Mouse (Mus musculus) heart, adult 2 months (tissue): ENCODE data around the gene Utp6. TPM values are rescaled to one million over a fixed set of nuclear protein-coding genes. Genes with fewer than 3 reads are reported as not detected.
A peak's percentile ranks its signal among the peaks of the same experiment; 100 is the strongest.

Source experiments
- DNase-seq, 2 experiments: peaks; one replicate each; pipeline ENCODE4 v3.0.0; 2021
- H3K27ac ChIP-seq: fragments of 200-600 bp; 2 replicates; pipeline ENCODE4 v1.8.1; 2022
- H3K27me3 ChIP-seq: fragments of 200-500 bp; 2 replicates; pipeline ENCODE4 v1.6.1; 2012; ENCODE audit warnings: mild to moderate bottlenecking, low read length, inconsistent platforms, mixed read lengths; ENCODE audit not compliant: control insufficient read depth, insufficient read depth
- H3K36me3 ChIP-seq: fragments of 200-500 bp; 2 replicates; pipeline ENCODE4 v1.6.1; 2012; ENCODE audit warnings: low read length, inconsistent platforms; ENCODE audit not compliant: control insufficient read depth, insufficient read depth
- H3K4me1 ChIP-seq: fragments of 200-500 bp; 2 replicates; pipeline ENCODE4 v1.6.1; 2011; ENCODE audit warnings: low read length; ENCODE audit not compliant: control insufficient read depth, insufficient read depth
- H3K4me3 ChIP-seq: fragments of 200-600 bp; 2 replicates; pipeline ENCODE4 v1.8.1; 2022
- H3K79me2 ChIP-seq: fragments of 200-500 bp; replicated peaks from 2 replicates; pipeline ENCODE4 v1.6.1; 2012; ENCODE audit warnings: mild to moderate bottlenecking, inconsistent platforms, low read length, moderate library complexity, mixed read lengths; ENCODE audit not compliant: control insufficient read depth, insufficient read depth
- H3K9ac ChIP-seq: fragments of 200-500 bp; 2 replicates; pipeline ENCODE4 v1.6.1; 2012; ENCODE audit warnings: low read depth, mild to moderate bottlenecking, control low read depth, inconsistent platforms, low read length, mixed read lengths
- CTCF ChIP-seq: fragments of 200-600 bp; IDR thresholded peaks from 2 replicates; pipeline ENCODE4 v1.8.1; 2022; ENCODE audit warnings: antibody characterized with exemption, mild to moderate bottlenecking, moderate library complexity
- EP300 ChIP-seq: fragments of 200-500 bp; IDR thresholded peaks from 2 replicates; pipeline ENCODE4 v1.6.1; 2011; ENCODE audit warnings: low read depth, low read length, control low read depth; ENCODE audit not compliant: insufficient read depth
- POLR2A ChIP-seq: fragments of 200-500 bp; IDR thresholded peaks from 2 replicates; pipeline ENCODE4 v1.6.1; 2011; ENCODE audit warnings: mild to moderate bottlenecking, low read depth, low read length, control low read depth; ENCODE audit not compliant: insufficient read depth
- whole genome bisulfite sequencing: fragments of 180-500 bp; shearing (Covaris S2); methylation state at CpG from one replicate; pipeline ENCODE4 v1.1.7; 2018; 5-methylcytosine and 5-hydroxymethylcytosine counted together
- intact Hi-C: fragments of 180-260 bp; cut with DNase I; formaldehyde crosslinking; loops from one replicate; pipeline ENCODE4 v1.15.1; 2025
- polyA plus RNA-seq: library from polyadenylated mRNA; depleted of rRNA; stranded (reverse); fragments of >200 nt; gene quantifications from 2 replicates; pipeline ENCODE4 v1.2.3, GENCODE M21; 2012
- total RNA-seq, 2 experiments: library from RNA; stranded (reverse); gene quantifications; 2 replicates each; pipeline ENCODE4 v1.2.3; 2021

Gene Utp6
- total and polyA plus RNA-seq, 3 experiments: 5.9 to 26.6 (median 25.5) TPM

DNA sequence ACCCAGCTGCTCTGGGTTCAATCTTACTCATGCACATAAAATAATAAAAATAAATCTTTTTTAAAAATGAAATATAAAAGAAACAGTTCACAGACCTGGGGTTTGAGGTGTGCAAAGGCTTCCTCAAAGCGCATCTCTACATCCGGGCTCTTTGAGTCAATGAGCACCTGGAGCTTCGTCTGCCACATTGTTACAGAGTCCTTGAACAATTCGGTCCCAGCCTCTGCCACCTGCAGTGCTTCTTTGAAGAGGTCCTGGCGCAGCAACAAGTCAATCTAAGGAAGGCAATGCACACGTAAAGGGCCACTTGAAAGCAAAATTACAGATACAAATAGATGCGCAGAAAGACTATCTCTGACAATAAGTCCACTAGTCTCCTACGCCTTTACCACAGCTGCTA is 19.1 kb downstream of the Utp6 start:
- no peaks in the 10 kb centered on the region for H3K4me1 ChIP-seq
- no peaks in the 10 kb centered on the region for H3K27me3 ChIP-seq
- no peak overlapping the region for H3K4me3 ChIP-seq
- DNase-seq: no peak
- intact Hi-C loops: loop anchor here (10.0 kb wide), 1 partner anchor 498 kb away; no protein-coding TSS in a partner anchor
- 93% methylated on average over 8 of the region's 8 CpGs for WGBS
- H3K79me2 ChIP-seq: no peaks in the 10 kb centered on the region
- TF ChIP-seq EP300 (no peak), CTCF (no peak), POLR2A (no peak)
- no peak overlapping the region for H3K9ac ChIP-seq
- H3K27ac ChIP-seq: no peak overlapping the region
- H3K36me3 ChIP-seq: peaks cover 5% of the 10 kb centered on the region; the same call in 1 of the 2 replicates

DNA sequence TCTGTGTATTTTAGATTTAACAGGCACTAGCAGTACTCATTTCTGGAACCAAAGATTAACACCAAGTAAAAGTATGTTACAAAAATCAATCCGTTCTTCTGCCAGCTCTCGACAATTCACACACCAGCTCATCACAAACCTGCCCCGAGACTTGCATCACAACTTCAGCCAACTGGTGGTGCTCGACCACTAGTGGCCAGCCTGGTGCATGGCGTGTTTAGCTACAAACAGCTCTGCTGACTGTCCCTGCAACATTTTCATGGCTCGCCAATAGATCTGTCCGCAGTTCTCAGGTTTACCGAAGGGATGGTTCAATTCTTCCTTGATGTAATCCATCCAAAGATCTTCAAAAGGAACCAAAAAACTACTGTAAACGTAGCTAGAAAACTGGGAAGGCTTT is 26.4 kb downstream of the Utp6 start:
- Histone ChIP-seq H3K27me3 (no peaks in the 10 kb centered on the region), H3K9ac (no peak overlapping the region), H3K36me3 (no peaks in the 10 kb centered on the region; the same call in 1 of the 2 replicates), H3K4me3 (no peak overlapping the region), H3K27ac (no peak overlapping the region), H3K79me2 (no peaks in the 10 kb centered on the region), H3K4me1 (no peaks in the 10 kb centered on the region)
- intact Hi-C loops: no loop called here
- 85% methylated on average over 9 of the region's 9 CpGs for WGBS
- no peak for DNase-seq
- no peak for TF ChIP-seq CTCF

DNA sequence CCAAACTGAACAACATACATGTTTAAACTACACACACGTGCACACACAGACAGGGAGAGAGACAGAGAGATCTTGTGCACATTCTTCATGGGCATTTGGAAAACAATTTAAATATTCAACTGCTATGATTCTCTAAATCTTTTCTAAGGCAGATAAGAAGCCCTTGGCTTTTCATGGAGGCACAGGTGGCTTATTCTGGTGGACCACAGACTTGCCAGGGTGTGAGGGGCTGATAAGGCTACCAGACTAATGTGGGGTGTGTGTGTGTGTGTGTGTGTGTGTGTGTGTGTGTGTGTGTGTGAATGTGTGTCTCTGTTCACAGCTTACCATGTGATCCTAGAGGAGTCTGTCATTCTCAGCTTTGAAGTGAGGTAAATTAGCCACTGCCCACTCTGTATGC is 39.4 kb downstream of the Utp6 start:
- H3K4me1 ChIP-seq: no peaks in the 10 kb centered on the region
- no peak overlapping the region for H3K27ac ChIP-seq
- no peak overlapping the region for H3K9ac ChIP-seq
- 82% methylated on average over 1 of the region's 1 CpGs for WGBS
- intact Hi-C loops: loop anchor here (5.0 kb wide), 1 partner anchor 130 kb away; no protein-coding TSS in a partner anchor
- no peak overlapping the region for H3K4me3 ChIP-seq
- no peak for TF ChIP-seq EP300
- no peak for TF ChIP-seq POLR2A
- no peak for TF ChIP-seq CTCF
- no peak for DNase-seq
- no peaks in the 10 kb centered on the region for H3K27me3 ChIP-seq
- no peaks in the 10 kb centered on the region for H3K79me2 ChIP-seq
- H3K36me3 ChIP-seq: no peaks in the 10 kb centered on the region

DNA sequence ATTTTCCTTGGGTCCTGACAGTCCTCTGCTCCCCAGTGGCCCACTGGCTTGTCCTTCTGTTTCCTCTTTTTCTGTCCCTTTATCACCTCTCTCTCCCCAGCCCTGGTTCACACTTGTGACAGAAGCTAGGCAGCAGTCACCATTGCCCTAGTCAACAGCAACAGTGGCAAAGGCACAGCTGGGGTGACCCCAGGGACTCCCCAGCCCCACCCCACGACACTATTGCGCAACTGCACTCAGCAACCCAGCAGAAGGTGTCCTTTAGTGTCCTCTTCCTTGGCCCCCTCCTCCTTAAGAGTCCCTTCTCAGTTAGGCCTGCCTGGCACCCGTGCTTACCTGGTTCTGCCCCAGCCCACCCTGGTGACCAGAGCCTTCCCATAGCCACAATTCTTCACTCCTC is 40.0 kb downstream of the Utp6 start:
- WGBS: 72% methylated on average over 3 of the region's 3 CpGs
- DNase-seq: no peak
- H3K79me2 ChIP-seq: no peaks in the 10 kb centered on the region
- no peaks in the 10 kb centered on the region for H3K36me3 ChIP-seq
- no peak overlapping the region for H3K4me3 ChIP-seq
- no peaks in the 10 kb centered on the region for H3K27me3 ChIP-seq
- TF ChIP-seq POLR2A (no peak), EP300 (no peak), CTCF (no peak)
- H3K27ac ChIP-seq: no peak overlapping the region
- no peaks in the 10 kb centered on the region for H3K4me1 ChIP-seq
- H3K9ac ChIP-seq: no peak overlapping the region
- intact Hi-C loops: loop anchor here (5.0 kb wide), 1 partner anchor 130 kb away; no protein-coding TSS in a partner anchor

DNA sequence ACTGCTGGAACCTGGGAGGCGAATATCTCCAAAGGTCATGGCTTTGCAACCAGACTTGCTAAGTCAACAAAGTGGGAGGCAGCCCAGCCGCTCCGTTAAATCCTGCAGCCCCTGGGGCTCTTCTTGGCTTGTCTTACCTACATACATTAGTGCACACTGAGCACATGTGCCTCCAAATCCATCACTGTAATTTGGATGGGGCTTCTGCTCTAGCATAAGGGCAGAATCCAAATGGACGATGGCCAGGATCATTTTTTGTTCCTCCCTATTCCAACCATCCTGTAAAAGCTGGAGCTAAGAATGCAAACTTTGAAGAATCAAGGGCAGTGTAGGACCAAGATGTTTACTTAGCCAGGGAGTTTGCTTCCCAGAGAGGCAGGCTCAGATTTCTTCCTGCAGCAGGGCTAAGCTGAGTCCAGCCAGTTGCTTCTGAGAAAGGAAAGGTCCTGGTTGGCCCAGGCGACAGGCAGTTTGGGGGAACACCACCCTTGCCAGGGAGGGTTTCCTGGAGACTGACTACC is 41.6 kb downstream of the Utp6 start:
- intact Hi-C loops: loop anchor here (2.0 to 5.0 kb wide), 4 partner anchors 128 to 336 kb away; no protein-coding TSS in a partner anchor
- Histone ChIP-seq H3K79me2 (no peaks in the 10 kb centered on the region), H3K27ac (no peak overlapping the region), H3K27me3 (no peaks in the 10 kb centered on the region), H3K4me1 (no peaks in the 10 kb centered on the region), H3K9ac (no peak overlapping the region), H3K4me3 (no peak overlapping the region), H3K36me3 (no peaks in the 10 kb centered on the region)
- TF ChIP-seq EP300 (no peak), CTCF (no peak), POLR2A (no peak)
- WGBS: 40% methylated on average over 5 of the region's 5 CpGs
- DNase-seq: no peak

DNA sequence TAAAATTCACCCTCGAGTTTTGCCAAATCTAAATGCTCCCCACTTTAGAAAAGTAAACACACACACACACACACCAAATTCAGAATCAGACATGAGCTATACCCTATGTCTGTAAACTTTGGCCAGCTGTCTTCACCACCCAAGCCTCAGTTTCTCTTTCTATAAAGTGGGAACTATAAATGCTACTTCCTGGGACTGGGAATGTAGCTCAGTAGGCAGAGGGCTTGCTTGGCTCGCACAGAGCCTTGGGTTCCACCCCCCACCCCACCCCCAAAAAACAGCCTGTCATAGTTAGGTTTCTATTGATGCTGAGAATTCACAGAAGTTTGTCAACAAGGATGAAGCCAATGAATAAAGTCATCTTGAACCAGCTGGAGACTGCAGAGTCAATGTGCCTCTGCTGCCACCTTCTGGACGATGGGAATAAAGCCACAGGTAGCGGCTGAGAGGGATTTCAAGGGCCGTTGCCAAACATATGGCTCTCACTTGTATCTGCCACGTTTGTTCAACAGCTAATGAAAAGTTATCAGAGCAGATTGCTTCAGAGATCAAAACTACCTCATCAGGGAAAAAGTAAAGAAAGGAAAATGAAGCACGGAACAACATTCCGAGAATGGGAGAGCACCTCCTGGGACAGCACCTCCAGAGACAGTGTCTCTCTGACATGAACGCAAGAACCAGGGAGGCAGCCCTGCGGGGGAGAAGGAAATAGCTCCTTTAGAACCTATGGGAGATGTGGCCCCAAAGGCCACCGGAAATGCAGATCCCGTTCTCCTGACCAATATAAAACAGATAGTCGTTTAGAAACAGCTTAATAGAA is 42.3 kb downstream of the Utp6 start:
- no peak overlapping the region for H3K4me3 ChIP-seq
- H3K4me1 ChIP-seq: no peaks in the 10 kb centered on the region
- H3K79me2 ChIP-seq: no peaks in the 10 kb centered on the region
- TF ChIP-seq CTCF: peak; percentile 89
- TF ChIP-seq POLR2A: no peak
- peak; percentile 97 for TF ChIP-seq EP300
- H3K9ac ChIP-seq: no peak overlapping the region
- no peaks in the 10 kb centered on the region for H3K27me3 ChIP-seq
- no peaks in the 10 kb centered on the region for H3K36me3 ChIP-seq
- intact Hi-C loops: loop anchor here (2.0 to 5.0 kb wide), 4 partner anchors 128 to 335 kb away; no protein-coding TSS in a partner anchor
- WGBS: 15% methylated on average over 13 of the region's 13 CpGs
- no peak overlapping the region for H3K27ac ChIP-seq
- peak; percentile 79 for DNase-seq
